Mouse (Mus musculus) adipocyte (in vitro differentiated cells): ENCODE measurements around the gene Atg9a.

Experiments
- DNase-seq: peaks from one replicate; pipeline ENCODE4 v3.0.0-alpha.2; 2016; ENCODE audit warnings: low spot score

Atg9a gene

GRCm38 (mm10) chr1:75168472-75169464 lies 23.2 kb downstream of the Atg9a start, which contains the start of gene Zfand2b:
Zfand2b (plus strand) TSS chr1:75168646.
- DNase-seq, result peak; percentile 95

GRCm38 (mm10) chr1:75168093-75168471 lies 23.9 kb downstream of the Atg9a start:
- DNase-seq, result no peak

- no peak for DNase-seq
Observed at GRCm38 (mm10) chr1:75160256-75160617, 31.8 kb downstream of the Atg9a start.

- no peak for DNase-seq
Observed at GRCm38 (mm10) chr1:75159540-75160255, 32.3 kb downstream of the Atg9a start.

- DNase-seq, result no peak
Observed at GRCm38 (mm10) chr1:75158990-75159389, 33.0 kb downstream of the Atg9a start.

GRCm38 (mm10) chr1:75155837-75156236 lies 36.2 kb downstream of the Atg9a start:
- DNase-seq, result no peak

GRCm38 (mm10) chr1:75148727-75149126 lies 43.3 kb downstream of the Atg9a start:
- no peak for DNase-seq

GRCm38 (mm10) chr1:75147411-75148135 lies 44.4 kb downstream of the Atg9a start:
- no peak for DNase-seq

GRCm38 (mm10) chr1:75145589-75145988 lies 46.4 kb downstream of the Atg9a start:
- DNase-seq, result no peak

GRCm38 (mm10) chr1:75142301-75143261 lies 49.4 kb downstream of the Atg9a start, which contains the start of the genes Cnppd1 and Retreg2:
Cnppd1 (minus strand) TSS chr1:75142711.
Retreg2 (plus strand) TSS chr1:75142778.
- DNase-seq, result peak; percentile 97

GRCm38 (mm10) chr1:75141486-75142190 lies 50.4 kb downstream of the Atg9a start:
- DNase-seq, result peak; percentile 66

GRCm38 (mm10) chr1:75140601-75141190 lies 51.3 kb downstream of the Atg9a start:
- peak; percentile 74 for DNase-seq

- no peak for DNase-seq
Observed at GRCm38 (mm10) chr1:75138448-75138847, 53.5 kb downstream of the Atg9a start.

- DNase-seq, result no peak
Observed at GRCm38 (mm10) chr1:75136730-75137129, 55.3 kb downstream of the Atg9a start.

- no peak for DNase-seq
Observed at GRCm38 (mm10) chr1:75136293-75136692, 55.7 kb downstream of the Atg9a start.

GRCm38 (mm10) chr1:75133421-75134207 lies 58.4 kb downstream of the Atg9a start, which contains the start of gene Slc23a3:
Slc23a3 (minus strand) TSS chr1:75133890.
- DNase-seq, result no peak
